Mouse (Mus musculus): ENCODE data around the gene Syne1.

Gene Syne1

DNA sequence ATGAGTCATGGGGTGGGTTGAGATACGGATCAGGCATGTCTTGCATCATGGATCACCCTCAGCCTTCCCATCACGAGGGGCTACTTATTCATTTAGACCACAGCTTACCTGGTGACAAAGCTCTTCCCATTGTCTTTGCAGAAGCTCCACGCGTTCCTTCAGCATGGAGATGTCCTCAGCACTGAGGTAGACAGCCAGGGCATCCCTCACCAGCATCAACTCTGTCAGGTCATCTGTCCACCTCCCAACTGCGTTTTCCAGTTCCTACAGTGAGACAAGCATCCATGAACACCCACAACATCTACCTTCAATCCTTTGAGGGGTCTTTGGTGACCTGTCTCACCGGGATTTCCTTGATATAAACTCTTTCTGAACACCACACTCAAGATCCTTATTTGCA, 467.6 kb downstream of the Syne1 start:
- in situ Hi-C loops (cut with MboI, MseI): loop anchor here in 1 of 2 experiments (5.0 kb wide), 1 partner anchor 54 kb away; no protein-coding TSS in a partner anchor

DNA sequence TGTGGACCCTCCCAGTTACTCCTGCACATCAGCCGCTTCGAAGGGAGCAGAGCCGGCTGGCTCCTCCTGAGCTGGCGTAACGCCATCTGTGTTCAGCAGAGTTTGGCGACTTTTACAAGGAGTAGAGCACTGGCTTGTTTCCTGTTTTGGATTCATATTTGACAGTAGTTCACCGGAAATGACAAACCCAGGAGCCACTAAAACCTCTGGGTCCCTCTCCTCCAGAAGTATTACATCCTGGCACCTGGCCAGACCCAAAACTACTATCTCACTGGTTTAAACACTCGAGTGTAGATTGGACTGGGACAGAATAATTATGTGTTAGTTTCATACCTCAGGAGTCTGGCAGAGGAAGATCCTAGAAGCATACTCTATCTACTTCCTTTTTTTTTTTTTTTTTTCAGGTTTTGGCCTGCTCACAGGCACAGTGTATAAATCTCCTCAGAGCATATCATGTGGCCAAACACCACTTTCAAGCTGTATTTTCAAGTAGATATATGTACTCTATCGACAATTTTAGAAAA, 471.3 kb downstream of the Syne1 start:
- in situ Hi-C loops (cut with MboI, MseI): loop anchor here in 1 of 2 experiments (5.0 kb wide), 1 partner anchor 57 kb away; no protein-coding TSS in a partner anchor

DNA sequence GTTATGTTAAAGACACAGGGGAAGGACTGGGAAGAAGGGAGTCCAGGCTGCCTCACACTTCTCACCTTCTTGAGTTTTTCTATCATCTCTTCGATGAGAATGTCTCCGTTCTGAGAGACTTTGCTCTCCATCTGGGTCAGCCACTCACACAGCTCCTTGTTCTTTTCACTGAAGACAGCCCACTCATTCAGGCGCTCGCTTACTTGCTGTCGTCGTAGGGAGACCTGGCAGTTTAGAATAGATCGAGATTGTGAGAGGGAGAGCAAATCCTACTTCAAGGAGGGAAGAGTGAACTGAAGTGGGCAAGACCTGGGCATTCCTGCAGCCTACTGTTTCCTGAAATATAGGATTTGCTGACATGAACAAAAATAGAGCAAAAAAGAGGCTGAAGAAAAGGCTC, 475.6 kb downstream of the Syne1 start:
- in situ Hi-C loops (cut with MboI, MseI): no loop called here

DNA sequence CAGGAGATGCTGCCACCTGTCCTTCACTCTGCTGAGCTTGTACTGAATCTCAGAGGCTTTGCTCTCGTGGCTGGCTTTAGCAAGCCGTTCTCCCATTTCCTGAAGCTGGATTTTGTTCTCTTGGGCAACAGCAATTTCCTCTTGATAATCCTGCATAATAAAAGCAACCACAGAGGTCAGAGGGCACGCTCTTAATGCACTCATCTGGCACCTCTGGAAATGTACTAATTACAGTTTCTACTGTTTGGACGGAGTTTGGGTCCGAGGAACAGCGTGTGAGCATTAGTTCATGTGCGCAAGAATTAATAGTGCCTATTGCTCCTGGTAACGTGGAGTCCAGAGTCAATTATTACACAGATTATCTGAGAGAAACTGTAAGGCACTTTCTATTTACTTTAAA, 479.2 kb downstream of the Syne1 start:
- in situ Hi-C loops (cut with MboI, MseI): no loop called here

DNA sequence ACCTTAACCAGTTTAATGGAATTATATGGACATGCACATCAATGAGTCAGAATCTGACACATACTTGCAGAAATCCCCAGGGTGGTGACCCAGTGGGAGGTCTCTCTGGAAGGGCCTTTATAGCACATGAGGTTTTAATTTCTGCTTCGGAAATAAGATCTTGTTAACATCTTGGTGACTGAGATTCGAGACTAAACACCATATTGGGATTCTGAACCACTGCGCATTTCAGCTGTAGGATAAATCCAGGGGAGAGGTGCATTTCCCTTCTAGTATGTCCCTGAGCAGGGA, 480.4 kb downstream of the Syne1 start:
- in situ Hi-C loops (cut with MboI, MseI): no loop called here

DNA sequence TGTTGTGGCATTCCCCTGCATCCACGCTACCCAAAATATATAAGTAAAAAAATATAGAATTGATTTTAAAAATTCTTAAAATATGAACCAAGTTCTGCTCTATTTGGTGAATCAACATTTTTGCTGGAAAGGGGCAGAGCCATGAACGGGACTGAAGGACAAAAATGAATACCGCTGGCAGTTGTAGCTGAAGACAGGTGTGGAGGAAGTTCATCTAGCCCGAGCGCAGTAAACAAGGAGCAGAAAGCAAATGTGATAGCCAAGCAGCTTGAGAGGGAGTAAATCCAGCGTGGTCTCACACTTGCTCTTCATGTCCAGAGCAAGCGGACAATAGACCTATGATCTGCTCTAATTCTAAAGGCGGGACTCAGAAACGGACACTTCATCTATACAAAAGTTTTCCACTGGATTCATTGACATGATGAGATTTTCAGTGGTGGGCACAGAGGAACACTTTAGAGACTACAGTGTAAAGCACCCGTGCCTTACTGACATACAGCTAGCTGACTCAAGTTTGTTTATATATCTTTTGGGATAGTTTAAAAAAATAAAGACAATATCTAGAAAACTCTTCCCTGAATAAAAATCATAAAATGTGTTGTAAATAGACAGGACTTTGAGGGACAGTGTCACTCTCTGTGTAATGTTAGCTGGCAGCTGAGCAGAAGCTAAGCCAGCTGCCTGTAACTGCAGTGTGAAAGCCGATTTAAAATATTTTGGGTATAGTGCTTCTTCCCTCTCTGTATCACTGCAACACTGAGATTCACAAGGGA, 480.9 kb downstream of the Syne1 start:
- in situ Hi-C loops (cut with MboI, MseI): no loop called here

DNA sequence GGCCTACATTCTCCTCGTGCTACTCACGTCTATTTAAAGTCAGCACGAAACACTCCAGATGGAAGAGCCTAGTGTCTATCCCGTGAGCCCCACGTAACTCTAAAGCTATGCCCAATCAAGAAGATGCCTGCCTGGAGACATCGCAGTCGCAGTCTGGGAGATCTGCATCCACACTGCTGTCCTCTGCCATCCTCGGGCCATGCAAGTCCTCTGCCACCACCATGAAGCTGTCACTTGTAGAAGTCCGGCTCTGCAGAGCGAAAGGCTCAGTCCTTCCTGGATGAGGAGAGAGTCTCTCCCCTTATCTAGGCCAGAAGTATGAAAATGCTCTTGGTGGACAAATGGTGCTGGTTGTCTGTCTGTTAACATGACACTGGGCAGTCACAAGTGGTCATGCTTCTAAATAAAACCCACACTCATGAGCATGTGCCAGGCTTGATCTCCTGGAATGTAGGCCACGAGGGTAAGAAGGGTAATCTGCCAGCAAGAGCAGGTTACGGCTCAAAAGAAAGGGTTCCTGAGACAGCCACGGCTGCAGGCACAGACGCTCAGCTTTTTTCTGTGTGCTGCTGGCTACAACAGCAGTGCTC, 482.5 kb downstream of the Syne1 start, which contains the start of gene Gm10097:
Gm10097 (plus strand) TSS at position 517 of the 590 bp plus-strand sequence.
- in situ Hi-C loops (cut with MboI, MseI): loop anchor here in 1 of 2 experiments (5.0 kb wide), 1 partner anchor 49 kb away; no protein-coding TSS in a partner anchor

DNA sequence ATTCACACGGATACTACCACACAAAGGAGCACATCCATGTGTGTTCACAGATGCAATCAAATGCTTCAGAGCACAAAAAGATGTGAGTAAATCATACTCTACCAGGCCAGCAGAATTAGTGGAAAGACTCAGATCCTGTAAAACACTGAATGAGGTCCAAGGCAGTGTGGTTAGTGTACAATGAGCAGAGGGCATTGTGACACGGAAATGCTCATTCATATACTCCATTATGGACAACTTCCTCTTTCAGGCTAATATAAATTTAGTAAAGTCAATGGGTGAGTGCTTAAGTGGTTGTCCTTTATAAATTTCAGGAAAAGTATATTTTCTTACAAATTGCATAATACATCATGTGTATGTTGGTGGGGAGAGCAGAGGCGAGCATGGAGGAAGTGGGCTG, 484.2 kb downstream of the Syne1 start:
- in situ Hi-C loops (cut with MboI, MseI): loop anchor here in 1 of 2 experiments (5.0 kb wide), 1 partner anchor 50 kb away; no protein-coding TSS in a partner anchor

DNA sequence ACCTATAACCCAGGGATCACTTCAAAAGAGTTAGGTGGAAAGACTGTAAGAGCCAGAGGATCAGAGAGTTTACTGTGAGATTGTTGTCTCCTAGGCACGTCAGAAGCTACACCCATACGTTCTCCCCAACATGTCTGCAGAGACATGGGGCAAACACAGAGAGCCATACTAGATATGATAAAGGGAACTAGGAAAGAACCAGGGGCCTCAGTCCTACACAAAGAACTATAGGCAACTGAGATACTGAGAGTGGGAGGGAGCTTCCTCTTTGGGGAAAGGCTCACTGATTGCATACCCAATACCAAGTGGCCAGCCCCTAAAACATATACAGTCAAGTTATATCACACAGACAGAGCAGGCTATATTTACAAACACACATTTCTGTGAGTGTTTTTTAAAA, 491.3 kb downstream of the Syne1 start:
- in situ Hi-C loops (cut with MboI, MseI): loop anchor here in 1 of 2 experiments (5.0 kb wide), 1 partner anchor 72 kb away; no protein-coding TSS in a partner anchor

DNA sequence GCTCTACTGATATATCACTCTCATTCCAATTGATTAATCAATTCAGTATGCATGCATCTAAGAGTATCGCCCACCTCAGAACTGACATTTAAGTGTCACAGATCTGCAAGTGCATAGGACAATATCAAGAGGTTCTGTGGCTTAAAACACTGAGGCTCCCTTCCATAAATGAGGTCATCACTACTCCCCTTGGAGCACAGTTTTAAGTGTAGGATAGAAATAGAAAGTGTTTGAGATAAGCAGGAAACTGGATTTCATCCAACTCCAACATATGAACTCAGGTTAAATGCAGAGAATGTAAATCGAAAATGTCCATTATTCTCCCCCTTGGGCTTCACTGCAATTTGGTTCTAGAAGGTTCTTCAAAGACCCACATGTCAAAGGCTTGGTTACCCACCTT, 492.4 kb downstream of the Syne1 start:
- in situ Hi-C loops (cut with MboI, MseI): no loop called here

DNA sequence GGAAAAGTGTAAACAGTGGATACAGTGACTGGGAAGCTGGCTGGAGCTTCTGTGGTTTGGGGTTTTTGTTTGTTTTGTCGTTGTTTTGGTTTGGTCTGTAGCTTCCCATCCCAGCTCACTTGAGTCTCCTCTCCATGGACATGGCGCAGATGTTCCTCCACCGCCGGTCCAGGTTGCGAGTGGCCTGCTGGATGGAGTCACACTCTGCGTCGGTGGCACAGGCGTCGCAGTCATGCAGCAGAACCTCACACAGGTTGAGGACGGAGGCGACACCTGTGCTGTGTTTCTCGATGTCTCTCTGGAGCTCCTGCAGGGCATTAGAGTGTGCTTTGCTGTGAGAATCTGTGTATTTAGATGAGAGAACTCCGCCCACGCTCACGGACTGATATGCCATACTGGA, 493.6 kb downstream of the Syne1 start:
- in situ Hi-C loops (cut with MboI, MseI): no loop called here

DNA sequence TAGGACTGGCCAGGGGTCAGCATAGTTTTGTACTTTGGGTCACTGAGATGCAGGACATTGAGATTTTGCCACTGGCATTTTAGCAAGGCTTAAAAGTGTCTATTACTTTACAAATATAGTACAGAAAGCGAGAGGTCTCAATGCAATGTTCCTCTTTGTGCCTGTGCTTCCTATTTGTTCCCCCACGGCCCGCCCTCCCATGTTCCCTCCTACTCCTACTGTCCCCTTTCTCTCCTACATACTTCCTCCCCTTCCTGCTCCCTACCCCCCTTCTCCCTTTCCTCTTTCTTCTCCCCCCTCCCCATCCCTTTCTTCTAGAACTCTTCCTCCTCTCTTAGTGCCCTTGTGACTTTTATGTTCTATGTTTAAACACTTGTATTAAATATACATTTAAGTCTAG, 494.3 kb downstream of the Syne1 start:
- in situ Hi-C loops (cut with MboI, MseI): no loop called here

DNA sequence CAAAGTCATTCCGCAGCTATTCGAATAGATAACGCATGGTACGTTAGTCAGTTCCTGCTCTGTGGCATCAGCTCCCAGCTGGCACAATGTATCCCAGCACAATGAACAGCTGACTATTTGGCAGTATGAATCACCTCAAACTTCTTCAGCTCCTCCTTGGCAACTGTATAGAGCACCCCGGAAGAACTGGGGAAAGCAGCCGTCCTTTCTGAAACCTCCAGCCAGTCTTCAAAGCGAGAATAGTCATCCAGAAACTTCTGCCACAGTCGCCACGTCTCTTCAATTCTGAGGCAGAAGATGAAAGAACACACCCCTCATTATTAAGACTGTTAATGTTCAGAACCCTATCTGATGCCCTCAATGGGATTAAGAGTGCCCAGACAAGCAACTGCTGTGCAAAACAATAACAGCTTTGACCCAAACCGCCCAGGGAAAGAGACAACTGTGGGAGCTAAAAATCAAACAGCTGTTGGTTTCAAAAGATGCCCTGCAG, 495.0 kb downstream of the Syne1 start:
- in situ Hi-C loops (cut with MboI, MseI): no loop called here

DNA sequence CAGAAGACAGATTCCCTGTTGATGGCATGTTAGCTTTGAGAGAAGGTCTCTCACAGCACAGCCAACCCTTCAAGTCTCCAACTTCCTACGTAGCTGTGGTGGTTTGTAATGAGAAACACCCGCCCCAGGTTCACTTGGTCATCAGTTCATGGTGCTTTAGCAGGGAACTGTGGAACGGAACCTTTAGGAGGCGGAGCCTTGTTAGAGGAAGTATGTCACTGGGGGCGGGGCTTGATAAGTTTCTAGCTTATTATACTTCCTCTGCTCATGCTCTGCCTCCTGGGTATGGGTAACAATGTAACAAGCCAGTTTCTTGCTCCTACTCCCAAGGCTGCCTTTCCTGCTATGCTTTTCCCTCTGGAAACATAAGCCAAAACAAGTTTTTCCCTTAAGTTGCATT, 505.6 kb downstream of the Syne1 start:
- in situ Hi-C loops (cut with MboI, MseI): no loop called here

DNA sequence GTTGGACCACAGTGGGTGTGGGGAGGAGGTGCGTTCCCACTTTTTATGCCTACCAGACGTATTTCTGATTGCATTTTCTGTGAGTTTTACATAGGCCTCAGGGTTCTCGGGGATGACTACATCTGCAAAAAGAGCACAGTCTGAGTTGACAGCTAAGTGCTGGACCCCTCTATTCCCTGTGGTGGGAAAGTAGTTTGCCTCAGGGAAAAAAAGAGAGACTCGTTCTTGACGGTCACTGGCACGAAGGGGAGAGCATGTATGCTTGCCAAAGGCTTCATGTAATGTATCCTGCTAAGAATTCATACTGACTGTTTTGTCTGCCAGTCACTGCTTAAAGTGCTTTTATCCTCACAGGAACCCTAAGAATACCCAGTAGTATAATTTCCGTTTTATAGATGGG, 506.1 kb downstream of the Syne1 start:
- in situ Hi-C loops (cut with MboI, MseI): no loop called here

DNA sequence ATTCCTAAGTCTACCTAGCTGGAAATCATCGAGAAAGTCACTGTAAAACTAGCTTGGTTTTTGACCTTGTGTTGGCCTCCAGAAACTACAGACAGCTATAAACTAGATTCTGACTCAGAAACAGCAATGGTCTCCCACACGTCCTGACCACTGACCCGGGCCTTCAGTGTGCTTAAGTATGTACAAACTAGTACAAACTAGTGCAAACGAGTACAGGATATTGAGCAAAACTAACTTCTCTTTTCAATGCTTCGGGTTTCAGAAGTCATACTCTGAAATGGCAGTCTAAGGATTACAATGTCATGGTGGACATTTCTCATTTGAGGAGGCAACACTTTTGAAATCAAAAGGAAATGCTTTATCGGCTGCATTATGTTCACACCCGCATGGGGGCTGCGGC, 506.8 kb downstream of the Syne1 start:
- in situ Hi-C loops (cut with MboI, MseI): no loop called here

DNA sequence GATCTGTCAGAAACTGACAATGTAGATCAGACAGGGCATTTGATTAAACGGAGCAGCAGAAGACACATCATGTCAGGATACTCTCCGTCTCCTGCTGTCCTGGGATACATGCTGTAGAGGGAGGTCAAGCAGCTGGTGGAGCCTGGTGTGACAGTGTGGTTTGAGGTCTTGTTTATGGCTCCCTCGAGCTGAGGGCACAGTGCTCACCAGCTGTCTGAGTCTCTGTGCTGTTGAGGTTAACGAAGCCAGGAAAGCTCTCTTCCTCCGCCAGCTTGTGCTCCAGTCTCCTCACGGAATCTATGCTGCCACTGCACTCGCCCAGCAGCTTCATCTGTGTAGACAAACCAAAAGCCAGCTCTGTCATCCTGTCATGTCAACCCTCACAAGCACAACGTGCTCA, 510.0 kb downstream of the Syne1 start:
- in situ Hi-C loops (cut with MboI, MseI): no loop called here

DNA sequence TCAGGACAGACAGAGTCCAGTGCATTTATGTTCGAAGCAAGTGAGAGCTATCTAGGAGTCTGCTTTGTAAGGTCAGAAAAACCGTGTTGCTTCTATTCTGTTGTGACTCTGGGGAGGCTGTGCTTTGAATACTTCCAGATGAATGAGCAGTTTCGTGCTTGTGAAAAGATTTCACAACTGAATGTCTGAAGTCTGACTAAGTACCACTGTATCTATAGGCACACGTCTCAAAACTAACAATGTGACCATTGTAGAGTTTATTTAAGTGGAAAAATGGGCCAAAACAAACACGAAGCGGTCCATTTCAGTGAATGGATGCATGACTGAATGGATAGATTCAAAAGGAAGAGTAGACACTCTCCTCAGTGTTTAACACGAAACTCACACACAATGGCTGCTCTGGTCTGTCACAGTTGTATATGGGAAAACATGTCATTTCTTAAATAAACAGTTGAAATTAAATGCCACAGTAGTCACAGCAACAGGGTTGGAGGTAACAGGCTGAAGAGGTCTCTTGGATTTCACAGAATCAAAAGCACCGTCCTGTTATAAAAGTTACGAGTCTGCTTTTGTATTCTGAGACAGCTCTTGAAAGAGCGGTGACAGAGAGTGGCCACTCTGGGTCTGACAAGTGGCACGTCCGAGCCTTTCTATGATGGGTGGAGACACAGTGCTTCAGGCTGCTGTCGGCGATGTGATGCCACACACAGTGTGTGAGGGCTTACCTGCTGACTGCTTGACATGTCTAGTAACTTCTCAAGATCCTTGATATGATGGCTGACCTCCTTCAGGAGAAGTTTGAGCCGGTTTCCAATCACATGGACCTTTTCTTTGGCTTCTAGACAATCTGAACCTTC, 518.9 kb downstream of the Syne1 start:
- in situ Hi-C loops (cut with MboI, MseI): no loop called here

DNA sequence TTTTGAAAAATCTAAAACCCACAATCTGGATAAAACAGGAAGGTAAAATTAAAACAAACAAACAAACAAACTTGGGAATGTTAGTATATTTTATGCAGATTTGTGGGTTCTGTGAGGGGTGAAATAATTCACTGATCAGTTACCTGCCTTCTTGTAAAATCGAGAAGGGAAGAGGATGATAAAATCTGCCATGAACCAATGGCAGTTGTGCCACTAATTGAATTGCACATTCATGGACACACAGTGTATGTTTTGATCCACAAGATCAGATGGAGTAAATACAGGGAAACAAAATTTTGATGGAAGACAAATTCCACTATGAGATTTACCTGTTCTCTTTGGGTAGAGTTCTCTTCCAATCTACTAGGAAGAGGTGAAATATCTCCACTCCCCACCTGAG, 521.4 kb downstream of the Syne1 start:
- in situ Hi-C loops (cut with MboI, MseI): no loop called here

DNA sequence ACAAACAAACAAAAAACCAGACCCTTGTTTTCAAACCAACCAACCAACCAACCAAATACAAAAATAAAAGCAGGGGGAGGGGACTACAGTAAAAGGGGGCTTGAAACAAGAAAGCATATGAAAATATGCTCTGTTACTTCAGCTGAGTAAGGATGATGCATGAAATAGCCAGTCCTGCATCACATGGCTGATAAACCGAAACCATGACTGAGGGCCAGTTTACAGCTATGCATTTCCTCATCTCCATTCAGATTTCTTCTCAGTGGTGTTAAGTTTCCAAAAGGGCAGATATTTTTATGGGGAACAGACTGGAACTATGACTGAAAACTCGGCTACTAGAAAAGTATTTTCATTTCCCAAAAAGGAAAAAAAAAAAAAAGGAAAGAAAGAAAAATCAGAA, 522.1 kb downstream of the Syne1 start:
- in situ Hi-C loops (cut with MboI, MseI): no loop called here

DNA sequence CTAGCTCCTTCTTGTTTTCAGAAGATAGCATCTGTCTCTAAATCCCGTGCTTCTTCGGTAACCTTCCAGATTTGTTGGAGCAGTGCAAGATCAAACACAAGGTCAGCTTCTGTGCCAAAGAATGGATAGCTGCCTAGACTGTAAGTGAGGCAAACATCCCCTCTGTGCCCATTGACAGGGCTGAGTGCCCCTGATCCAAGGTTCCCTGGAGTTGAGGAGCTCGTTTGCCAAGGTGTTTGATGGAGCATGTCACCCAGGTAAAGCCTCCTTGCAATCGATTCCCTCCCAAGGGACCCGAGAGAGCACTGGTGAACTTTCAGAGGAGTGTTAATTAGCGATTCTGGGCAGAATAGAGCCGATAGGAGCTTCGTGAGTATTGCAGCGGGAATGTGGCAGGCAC, 523.0 kb downstream of the Syne1 start:
- in situ Hi-C loops (cut with MboI, MseI): no loop called here

DNA sequence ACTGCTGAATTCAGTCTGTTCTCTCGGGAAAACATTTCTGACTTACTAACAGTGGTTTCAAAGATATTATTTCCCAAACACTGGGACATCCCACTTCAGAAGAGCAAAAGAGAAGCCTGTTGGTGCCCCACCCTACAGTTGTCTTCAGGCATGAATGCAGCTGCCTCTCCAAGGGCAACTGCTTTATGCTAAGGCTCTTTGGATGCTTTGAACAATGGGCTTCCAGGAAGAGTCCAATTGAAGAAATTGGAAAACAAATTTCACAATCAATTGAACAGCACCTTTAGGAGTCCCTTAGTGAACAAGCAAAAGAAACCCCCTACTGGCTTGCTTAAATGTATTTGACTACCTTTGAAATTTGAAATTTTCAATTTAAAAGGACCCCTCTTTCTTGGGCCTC, 524.1 kb downstream of the Syne1 start:
- in situ Hi-C loops (cut with MboI, MseI): no loop called here

Measured in T-helper 17 cell (primary cell).